Mouse (Mus musculus) megakaryocyte, embryonic 14.5 days (primary cell): Measurements from ENCODE around the gene Shc1.

Source experiments
- FLI1 ChIP-seq: IDR thresholded peaks from 2 replicates; pipeline ENCODE4 v1.6.1; 2012; ENCODE audit warnings: low read length, inconsistent platforms, mixed read lengths
- GATA1 ChIP-seq: IDR thresholded peaks from 3 replicates; pipeline ENCODE4 v1.6.1; 2012; ENCODE audit warnings: mixed read lengths, low read length, inconsistent platforms, borderline replicate concordance

- TF ChIP-seq GATA1 (no peak), FLI1 (no peak)
Measured at GRCm38 (mm10) chr3:89456726-89457665, 38.8 kb downstream of the Shc1 start.
